Mouse (Mus musculus) embryonic fibroblast, embryonic 13.5 days (primary cell): ENCODE data around the gene Tbxa2r.

Experiments
- CTCF ChIP-seq: IDR thresholded peaks from 2 replicates; pipeline ENCODE4 v1.5.1; 2011; ENCODE audit warnings: mild to moderate bottlenecking, control low read depth, low read length, moderate library complexity, borderline replicate concordance; ENCODE audit not compliant: insufficient read depth
- POLR2A ChIP-seq: IDR thresholded peaks from 2 replicates; pipeline ENCODE4 v1.6.1; 2011; ENCODE audit warnings: low read depth, mild to moderate bottlenecking, control low read depth, low read length, moderate library complexity

DNA sequence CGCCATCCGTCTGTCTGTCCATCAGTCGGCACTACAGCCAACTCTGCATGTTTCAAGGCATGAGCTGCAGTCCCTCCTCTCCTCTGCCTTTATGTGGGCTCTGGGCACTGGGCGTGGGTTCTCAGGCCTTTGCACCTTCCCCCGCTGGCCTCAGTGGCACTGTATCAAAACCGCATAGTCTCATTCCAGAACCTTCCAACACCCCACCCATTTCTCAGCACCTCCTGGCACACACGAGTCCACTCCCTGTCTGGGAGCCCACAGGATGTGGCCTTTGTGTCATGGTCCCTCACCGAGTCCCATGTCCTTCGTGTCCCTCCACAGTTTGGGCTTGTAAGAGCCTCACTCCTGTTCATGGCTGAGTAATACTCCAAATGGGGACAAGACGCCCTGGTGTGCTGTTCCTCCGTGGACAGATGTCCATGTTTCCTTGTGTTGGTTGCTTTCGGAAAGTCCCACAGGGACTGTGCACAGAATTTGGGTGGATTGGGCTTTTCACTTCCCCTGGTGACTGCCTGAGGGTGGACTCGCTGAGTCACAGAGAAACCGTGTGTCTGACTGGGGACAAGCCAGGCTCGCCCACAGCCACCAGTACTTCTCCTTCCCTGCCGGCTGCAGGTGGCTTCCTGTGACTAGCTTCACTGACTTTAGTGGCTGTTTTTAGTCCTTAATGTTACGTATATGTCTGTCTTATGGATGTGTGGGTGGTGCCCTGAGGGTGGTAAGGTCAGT is 30.0 kb upstream of the Tbxa2r start:
- TF ChIP-seq POLR2A: no peak
- no peak for TF ChIP-seq CTCF
